Mouse (Mus musculus): ENCODE data around the gene Kera. TPM values are rescaled to one million over a fixed set of nuclear protein-coding genes. Genes with fewer than 3 reads are reported as not detected.

Kera gene
- not detected for polyA plus RNA-seq (2017; shearing (Covaris generic))

GRCm38 (mm10) chr10:97606579-97606978 lies at the start of gene Kera:
Gene Kera, plus strand, starts transcription at chr10:97606879.

GRCm38 (mm10) chr10:97564957-97565856 lies 41.5 kb upstream of the Kera start, which contains the start of gene Lum:
Gene Lum, plus strand, starts transcription at chr10:97565128.

GRCm38 (mm10) chr10:97643768-97644167 lies 37.1 kb downstream of the Kera start, which contains the start of gene Epyc:
Gene Epyc, plus strand, starts transcription at chr10:97644068.

Other genes starting within 250 kb of the Kera start
- gene Dcn, start 127.3 kb upstream of the Kera start, polyA plus RNA-seq (2017; shearing (Covaris generic)), result not detected
- gene Lum, start 41.8 kb upstream of the Kera start, polyA plus RNA-seq (2017; shearing (Covaris generic)), result not detected
- gene Epyc, start 37.2 kb downstream of the Kera start, polyA plus RNA-seq (2017; shearing (Covaris generic)), result not detected
- gene Ccer1, start 86.2 kb downstream of the Kera start, polyA plus RNA-seq (2017; shearing (Covaris generic)), result not detected
- gene C030005K15Rik, start 119.9 kb downstream of the Kera start, polyA plus RNA-seq (2017; shearing (Covaris generic)), result 0.30 TPM